Mouse (Mus musculus): ENCODE measurements around the gene Olfr1339. TPM values are rescaled to one million over a fixed set of nuclear protein-coding genes. Genes with fewer than 3 reads are reported as not detected.

The Olfr1339 gene
- polyA plus RNA-seq (2017; shearing (Covaris generic)), result not detected

DNA sequence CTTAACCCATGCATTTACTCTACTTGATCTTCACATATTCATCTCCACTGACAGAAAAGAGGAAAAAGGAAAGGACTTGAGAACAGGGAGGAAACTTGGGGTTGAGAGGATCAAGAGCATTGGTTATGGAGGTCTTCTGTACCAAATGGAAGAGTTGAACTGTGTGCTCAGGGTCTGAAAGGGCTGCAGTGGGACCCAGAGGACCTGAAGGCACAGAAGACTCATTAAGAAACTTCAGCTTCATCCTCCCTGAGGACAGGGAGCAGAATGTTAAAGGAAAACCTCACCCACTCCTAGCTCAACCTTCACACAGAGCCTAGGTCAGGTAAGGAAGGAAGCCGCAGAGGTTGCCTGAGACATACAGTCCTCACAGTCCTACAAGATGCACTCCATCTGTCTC, at the start of gene Olfr1339:
Gene Olfr1339 (plus strand): TSS at position 301 of the 400 bp plus-strand sequence.

DNA sequence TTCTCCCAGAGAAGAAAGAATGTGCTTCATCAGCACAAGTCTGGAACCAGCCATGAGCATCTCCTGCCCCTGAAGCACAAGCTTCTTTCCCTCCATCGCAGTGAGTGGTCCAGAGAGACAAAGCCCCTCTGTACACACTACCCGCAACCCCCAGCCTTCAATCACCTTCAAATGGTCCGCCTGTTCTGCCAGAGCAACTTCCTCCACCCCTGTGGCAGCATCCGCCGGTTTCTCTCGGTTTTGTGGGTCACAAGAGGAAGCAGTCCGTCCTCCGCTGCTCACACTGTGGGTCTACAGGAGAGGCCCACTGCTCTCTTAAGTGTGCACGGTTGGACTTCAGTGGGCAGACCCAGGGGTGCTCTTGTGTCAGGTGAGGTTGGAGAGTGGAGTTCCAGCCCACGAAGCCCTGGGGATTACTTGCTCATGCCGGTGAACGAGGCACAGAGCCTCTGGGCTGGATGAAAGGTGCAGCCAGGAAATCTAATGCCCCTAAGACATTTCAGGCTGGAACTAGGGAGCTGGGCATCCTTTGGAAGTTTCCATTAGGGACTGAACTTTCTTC, 39.5 kb upstream of the Olfr1339 start, which contains the start of gene Olfr1342:
Gene Olfr1342 (minus strand): TSS at position 345 of the 562 bp plus-strand sequence.

DNA sequence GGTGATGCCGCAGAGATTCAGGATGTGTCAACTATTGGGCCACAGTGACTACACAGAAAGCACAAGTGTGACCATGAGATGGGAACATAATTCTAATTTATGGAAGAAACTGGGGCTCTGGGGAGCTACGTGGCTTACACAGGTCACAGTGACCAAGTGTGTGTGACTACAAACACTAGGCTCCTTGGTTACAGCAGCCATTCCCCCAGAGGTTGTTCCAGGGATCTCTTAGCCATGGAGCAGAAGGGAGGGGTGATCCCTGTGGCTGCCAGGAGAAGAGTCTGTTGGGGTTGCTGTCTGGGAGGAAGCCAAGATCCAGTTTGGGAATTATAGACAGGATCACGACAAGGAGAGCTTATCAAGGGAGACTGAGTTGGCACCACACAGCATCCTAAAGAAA, 28.8 kb upstream of the Olfr1339 start, which contains the start of gene Olfr1341:
Gene Olfr1341 (plus strand): TSS at position 301 of the 400 bp plus-strand sequence.

DNA sequence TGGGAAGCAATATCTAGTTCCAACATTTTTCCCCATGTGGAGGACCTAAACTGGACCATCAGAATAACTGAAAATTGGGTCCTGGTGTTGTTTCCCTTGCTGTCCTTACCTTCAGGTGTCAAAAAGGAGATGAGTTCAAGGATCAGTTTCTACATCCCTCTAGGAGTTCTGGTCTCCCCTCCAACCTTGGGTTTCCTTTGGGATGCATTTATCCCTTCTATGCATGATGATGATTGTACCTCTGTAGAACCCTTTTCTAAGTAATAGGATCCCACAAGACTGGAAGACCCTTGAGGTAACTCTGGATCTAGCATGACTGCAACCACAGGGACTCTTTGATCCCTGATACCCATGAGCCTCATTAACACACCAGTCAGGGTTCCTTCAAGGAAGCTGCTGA, 12.1 kb upstream of the Olfr1339 start, which contains the start of gene Olfr1340:
Gene Olfr1340 (plus strand): TSS at position 301 of the 400 bp plus-strand sequence.

DNA sequence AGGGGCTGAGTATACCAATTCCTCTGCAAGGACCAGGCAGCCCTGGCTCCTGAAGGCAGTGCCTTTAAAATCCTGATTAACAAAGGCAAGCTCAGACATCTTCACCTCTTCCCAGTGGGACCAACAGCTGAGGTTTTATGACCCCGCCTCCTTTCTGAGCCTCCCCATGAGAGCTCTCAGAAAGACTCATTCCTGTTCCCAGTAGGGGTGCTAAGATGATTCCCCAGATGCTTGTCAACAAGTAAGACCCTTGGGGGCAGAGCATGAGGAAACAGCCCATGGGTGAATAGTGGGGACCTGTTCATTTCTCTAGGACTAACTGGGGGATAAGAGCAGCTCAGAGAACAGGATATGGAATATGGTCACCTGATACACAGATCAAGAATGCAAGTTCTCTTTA, 26.7 kb downstream of the Olfr1339 start, which contains the start of gene Olfr1338:
Gene Olfr1338 (minus strand): TSS at position 101 of the 400 bp plus-strand sequence.

DNA sequence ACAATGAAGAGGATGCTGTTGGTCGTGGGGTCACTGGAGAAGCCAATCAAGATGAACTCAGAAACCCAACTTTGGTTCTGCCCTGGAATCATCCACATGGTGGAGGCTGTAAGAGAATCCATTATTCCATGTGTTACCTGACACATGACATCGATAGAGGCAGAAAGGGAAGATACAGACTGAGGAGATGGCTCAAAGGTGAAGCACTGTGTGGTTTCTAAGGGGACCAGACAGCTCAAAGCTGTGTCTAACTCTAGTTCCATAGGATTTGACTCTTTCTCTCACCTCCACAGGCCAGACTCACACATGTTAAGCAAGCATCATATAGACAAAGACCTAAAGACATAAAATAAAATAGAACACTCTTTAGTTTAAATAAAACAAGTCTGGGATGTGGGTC, 50.5 kb downstream of the Olfr1339 start, which contains the start of gene Olfr1337:
Gene Olfr1337 (minus strand): TSS at position 101 of the 400 bp plus-strand sequence.

Other genes with a start within 250 kb of the Olfr1339 start
- not detected for gene Tie1, start 242.1 kb upstream of the Olfr1339 start, polyA plus RNA-seq (2017; shearing (Covaris generic))
- gene 2610528J11Rik, start 205.2 kb upstream of the Olfr1339 start, polyA plus RNA-seq (2017; shearing (Covaris generic)), result not detected
- gene Tmem125, start 188.1 kb upstream of the Olfr1339 start, polyA plus RNA-seq (2017; shearing (Covaris generic)), result not detected
- not detected for gene Cfap57, start 111.4 kb upstream of the Olfr1339 start, polyA plus RNA-seq (2017; shearing (Covaris generic))
- gene Ebna1bp2, start 111.4 kb upstream of the Olfr1339 start, polyA plus RNA-seq (2017; shearing (Covaris generic)), result 183 TPM
- gene Olfr62, start 73.2 kb upstream of the Olfr1339 start, polyA plus RNA-seq (2017; shearing (Covaris generic)), result not detected
- not detected for gene Olfr1342, start 39.4 kb upstream of the Olfr1339 start, polyA plus RNA-seq (2017; shearing (Covaris generic))
- not detected for gene Olfr1341, start 28.7 kb upstream of the Olfr1339 start, polyA plus RNA-seq (2017; shearing (Covaris generic))
- gene Olfr1340, start 12.0 kb upstream of the Olfr1339 start, polyA plus RNA-seq (2017; shearing (Covaris generic)), result not detected
- gene Olfr1338, start 26.6 kb downstream of the Olfr1339 start, polyA plus RNA-seq (2017; shearing (Covaris generic)), result not detected
- not detected for gene Olfr1337, start 50.4 kb downstream of the Olfr1339 start, polyA plus RNA-seq (2017; shearing (Covaris generic))
- gene Olfr1335, start 77.8 kb downstream of the Olfr1339 start, polyA plus RNA-seq (2017; shearing (Covaris generic)), result not detected
- gene Olfr1333, start 104.1 kb downstream of the Olfr1339 start, polyA plus RNA-seq (2017; shearing (Covaris generic)), result not detected
- not detected for gene Olfr1331, start 132.5 kb downstream of the Olfr1339 start, polyA plus RNA-seq (2017; shearing (Covaris generic))
- gene Olfr1330, start 156.4 kb downstream of the Olfr1339 start, polyA plus RNA-seq (2017; shearing (Covaris generic)), result 0.06 TPM
- not detected for gene Olfr1329, start 185.3 kb downstream of the Olfr1339 start, polyA plus RNA-seq (2017; shearing (Covaris generic))
- not detected for gene Olfr1328, start 206.4 kb downstream of the Olfr1339 start, polyA plus RNA-seq (2017; shearing (Covaris generic))
- gene Lao1, start 229.4 kb downstream of the Olfr1339 start, polyA plus RNA-seq (2017; shearing (Covaris generic)), result not detected